Mouse (Mus musculus): Measurements from ENCODE around the gene Gabpb1. TPM values are rescaled to one million over a fixed set of nuclear protein-coding genes. Genes with fewer than 3 reads are reported as not detected.

Gabpb1 gene
- total RNA-seq, 1 experiment = 21.8 TPM

DNA sequence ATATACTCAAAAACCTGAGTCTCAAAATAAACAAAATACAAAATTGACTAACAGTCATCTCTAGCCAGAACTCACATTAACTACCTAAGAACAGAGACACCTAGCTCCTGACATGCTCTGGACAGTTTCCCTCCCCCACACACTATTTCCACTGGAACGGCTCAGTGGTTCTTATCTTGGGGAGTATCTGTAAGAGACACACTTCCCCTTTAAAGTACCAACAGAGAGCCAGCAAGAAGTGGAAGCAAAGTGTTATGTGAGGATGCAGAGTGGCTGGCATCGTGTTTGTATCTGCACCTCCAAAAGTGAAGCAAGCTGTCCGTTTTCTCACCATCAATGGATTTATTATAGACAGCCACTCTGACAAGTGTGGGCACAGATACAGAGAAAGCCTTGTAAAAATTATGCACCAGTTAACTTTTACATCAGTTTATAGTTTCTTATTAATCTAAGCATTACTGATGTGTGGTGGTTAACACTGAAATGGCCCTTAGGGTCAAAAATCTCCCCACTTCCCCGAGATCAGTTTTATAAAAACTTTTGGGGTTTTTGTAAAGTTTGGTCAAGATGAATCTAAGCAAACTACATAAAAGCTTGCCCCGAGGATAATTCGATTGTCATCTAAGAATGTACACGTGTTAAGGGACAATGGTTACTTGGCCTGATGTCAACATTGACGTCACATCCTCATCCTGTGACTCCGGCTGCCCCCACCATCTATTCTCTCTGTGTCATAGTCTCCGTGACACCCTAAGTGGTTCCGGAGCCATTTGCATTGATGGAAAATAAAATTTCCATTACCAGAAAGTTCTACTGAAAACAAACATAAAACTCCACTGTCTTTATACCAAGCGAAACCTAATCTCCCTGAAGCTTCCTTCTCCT is 40.0 kb downstream of the Gabpb1 start:
- Histone ChIP-seq H3K9ac (ENCODE audit: insufficient read depth, low read depth, low read length, poor library complexity, severe bottlenecking) (no peak overlapping the region), H3K4me3 (ENCODE audit: insufficient read depth in 1 of 2, low read depth in 1 of 2, low read length in 2 of 2, poor library complexity in 1 of 2, severe bottlenecking in 1 of 2) (no peak overlapping the region), H3K9me3 (ENCODE audit: control insufficient read depth, insufficient read depth, low read depth, low read length) (no peaks in the 10 kb centered on the region), H3K4me1 (ENCODE audit: control insufficient read depth in 2 of 2, insufficient read depth in 2 of 2, low read length in 2 of 2, poor library complexity in 1 of 2) (peaks cover 0 to 4% of the 10 kb centered on the region in 2 experiments; a peak in 1 of 4 replicates), H3K36me3 (ENCODE audit: control insufficient read depth, insufficient read depth, low read length, poor library complexity, severe bottlenecking) (peaks cover 8% of the 10 kb centered on the region), H3K27ac (ENCODE audit: insufficient read depth, low read depth, low read length, poor library complexity, severe bottlenecking) (no peak overlapping the region)
- in situ Hi-C loops (cut with MboI; ENCODE audit: low sequenced_read_pairs in 2 of 2, unreplicated experiment in 2 of 2) = no loop called here
- no peak for DNase-seq (ENCODE audit: low read depth, low spot score)
- no peak for TF ChIP-seq CHD2 (IDR thresholded peaks at IDR 0.05; ENCODE audit: low read depth, low read length)
- TF ChIP-seq ZC3H11A (IDR thresholded peaks at IDR 0.05; ENCODE audit: borderline replicate concordance, low read depth, low read length) = no peak
- TF ChIP-seq ZNF384 (IDR thresholded peaks at IDR 0.05; ENCODE audit: low read depth, low read length) = no peak
- TF ChIP-seq HCFC1 (IDR thresholded peaks at IDR 0.05; ENCODE audit: borderline replicate concordance, insufficient read depth, low read length) = no peak
- TF ChIP-seq MAFK (IDR thresholded peaks at IDR 0.05; ENCODE audit: insufficient read depth, low read depth, low read length) = no peak

DNA sequence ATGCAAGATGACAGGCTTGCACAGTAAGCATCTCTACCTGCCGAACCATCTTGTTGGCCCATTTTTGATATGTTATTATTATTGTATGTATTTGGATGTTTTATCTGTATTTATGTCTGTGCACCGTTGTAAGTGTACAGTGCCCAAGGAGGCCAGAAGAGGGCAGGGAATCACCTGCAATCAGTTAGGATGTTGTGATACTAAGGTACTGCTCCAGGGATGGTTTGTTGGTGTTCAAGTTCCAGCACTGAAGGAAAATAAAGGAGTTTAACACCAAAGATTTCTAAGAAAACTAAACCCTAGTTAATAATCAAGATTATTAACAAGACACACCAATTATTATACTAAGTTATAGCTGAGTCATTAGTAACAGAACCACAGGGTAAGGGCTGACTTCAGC is 43.0 kb downstream of the Gabpb1 start:
- in situ Hi-C loops (cut with MboI; ENCODE audit: low sequenced_read_pairs in 2 of 2, unreplicated experiment in 2 of 2) = no loop called here

DNA sequence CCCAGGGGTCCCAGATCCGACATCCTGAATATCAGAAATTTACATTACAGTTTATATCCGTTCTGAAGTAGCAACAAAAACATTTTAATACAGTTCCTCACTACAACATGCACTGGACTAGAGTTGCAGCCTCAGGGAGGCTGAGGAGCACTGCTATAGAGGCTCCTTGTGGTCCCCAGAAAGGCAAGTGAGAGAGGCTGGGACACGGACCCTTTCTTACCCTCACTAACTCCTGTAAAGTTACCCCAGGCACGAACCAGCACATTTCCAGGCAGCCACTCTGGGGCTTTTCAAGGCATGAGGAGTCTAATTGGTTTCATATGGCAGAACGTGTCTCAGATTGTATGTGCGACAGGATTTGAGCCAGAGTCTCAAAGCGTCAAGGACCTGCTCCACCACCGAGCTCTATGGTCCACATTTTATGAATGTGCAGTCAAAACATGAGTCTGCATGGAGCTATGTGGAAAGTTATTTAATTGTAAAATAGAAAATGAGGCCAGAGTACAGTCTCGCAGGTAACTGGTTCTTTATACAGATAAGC is 47.6 kb downstream of the Gabpb1 start:
- H3K9ac ChIP-seq (ENCODE audit: insufficient read depth, low read depth, low read length, poor library complexity, severe bottlenecking) = no peak overlapping the region
- in situ Hi-C loops (cut with MboI; ENCODE audit: low sequenced_read_pairs in 2 of 2, unreplicated experiment in 2 of 2) = no loop called here
- no peaks in the 10 kb centered on the region; the same call in 1 of the 2 replicates for H3K36me3 ChIP-seq (ENCODE audit: control insufficient read depth, insufficient read depth, low read length, poor library complexity, severe bottlenecking)
- peaks cover 1 to 2% of the 10 kb centered on the region in 2 experiments; a peak in 1 of 4 replicates for H3K4me1 ChIP-seq (ENCODE audit: control insufficient read depth in 2 of 2, insufficient read depth in 2 of 2, low read length in 2 of 2, poor library complexity in 1 of 2)
- no peaks in the 10 kb centered on the region for H3K9me3 ChIP-seq (ENCODE audit: control insufficient read depth, insufficient read depth, low read depth, low read length)
- no peak overlapping the region for H3K4me3 ChIP-seq (ENCODE audit: insufficient read depth in 1 of 2, low read depth in 1 of 2, low read length in 2 of 2, poor library complexity in 1 of 2, severe bottlenecking in 1 of 2)
- no peak for DNase-seq (ENCODE audit: low read depth, low spot score)
- no peak for TF ChIP-seq ZNF384 (IDR thresholded peaks at IDR 0.05; ENCODE audit: low read depth, low read length)
- TF ChIP-seq MAFK (IDR thresholded peaks at IDR 0.05; ENCODE audit: insufficient read depth, low read depth, low read length) = no peak
- TF ChIP-seq ZC3H11A (IDR thresholded peaks at IDR 0.05; ENCODE audit: borderline replicate concordance, low read depth, low read length) = no peak
- TF ChIP-seq CHD2 (IDR thresholded peaks at IDR 0.05; ENCODE audit: low read depth, low read length) = no peak
- H3K27ac ChIP-seq (ENCODE audit: insufficient read depth, low read depth, low read length, poor library complexity, severe bottlenecking) = no peak overlapping the region

More for the DNA sequence above, 43.0 kb downstream of the Gabpb1 start:
- no peaks in the 10 kb centered on the region for H3K9me3 ChIP-seq (ENCODE audit: control insufficient read depth, insufficient read depth, low read depth, low read length)
- H3K9ac ChIP-seq (ENCODE audit: insufficient read depth, low read depth, low read length, poor library complexity, severe bottlenecking) = no peak overlapping the region
- peaks cover 0 to 4% of the 10 kb centered on the region in 2 experiments; a peak in 1 of 4 replicates for H3K4me1 ChIP-seq (ENCODE audit: control insufficient read depth in 2 of 2, insufficient read depth in 2 of 2, low read length in 2 of 2, poor library complexity in 1 of 2)
- TF ChIP-seq HCFC1 (IDR thresholded peaks at IDR 0.05; ENCODE audit: borderline replicate concordance, insufficient read depth, low read length) (no peak), MAFK (IDR thresholded peaks at IDR 0.05; ENCODE audit: insufficient read depth, low read depth, low read length) (no peak), ZC3H11A (IDR thresholded peaks at IDR 0.05; ENCODE audit: borderline replicate concordance, low read depth, low read length) (no peak)
- peaks cover 2% of the 10 kb centered on the region; the same call in 1 of the 2 replicates for H3K36me3 ChIP-seq (ENCODE audit: control insufficient read depth, insufficient read depth, low read length, poor library complexity, severe bottlenecking)
- DNase-seq (ENCODE audit: low read depth, low spot score) = no peak
- H3K27ac ChIP-seq (ENCODE audit: insufficient read depth, low read depth, low read length, poor library complexity, severe bottlenecking) = no peak overlapping the region
- no peak overlapping the region for H3K4me3 ChIP-seq (ENCODE audit: insufficient read depth in 1 of 2, low read depth in 1 of 2, low read length in 2 of 2, poor library complexity in 1 of 2, severe bottlenecking in 1 of 2)

DNA sequence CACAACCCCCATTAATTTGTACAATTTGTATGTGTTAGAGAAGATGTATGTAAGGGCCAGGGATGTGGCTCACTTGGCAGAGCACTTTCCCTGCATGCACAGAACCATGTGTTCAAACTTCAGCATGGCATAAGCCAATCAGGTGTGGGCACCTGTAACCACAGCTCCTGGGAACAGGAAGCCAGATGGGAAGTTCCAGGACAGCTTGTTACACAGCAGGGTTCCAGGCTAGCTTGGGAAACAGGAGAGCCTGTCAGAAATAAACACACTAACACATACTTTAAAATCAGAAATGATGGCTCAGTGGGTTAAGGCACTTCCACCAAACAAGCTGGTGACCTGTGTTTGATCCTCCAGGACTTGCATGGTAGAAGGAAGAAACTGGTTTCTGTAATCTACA is 53.0 kb downstream of the Gabpb1 start:
- Histone ChIP-seq H3K9me3 (ENCODE audit: control insufficient read depth, insufficient read depth, low read depth, low read length) (no peaks in the 10 kb centered on the region), H3K4me1 (ENCODE audit: control insufficient read depth in 2 of 2, insufficient read depth in 2 of 2, low read length in 2 of 2, poor library complexity in 1 of 2) (peaks cover 5 to 9% of the 10 kb centered on the region in 2 experiments; a peak in 3 of 4 replicates), H3K27ac (ENCODE audit: insufficient read depth, low read depth, low read length, poor library complexity, severe bottlenecking) (no peak overlapping the region), H3K4me3 (ENCODE audit: insufficient read depth in 1 of 2, low read depth in 1 of 2, low read length in 2 of 2, poor library complexity in 1 of 2, severe bottlenecking in 1 of 2) (no peak overlapping the region), H3K36me3 (ENCODE audit: control insufficient read depth, insufficient read depth, low read length, poor library complexity, severe bottlenecking) (no peaks in the 10 kb centered on the region), H3K9ac (ENCODE audit: insufficient read depth, low read depth, low read length, poor library complexity, severe bottlenecking) (no peak overlapping the region)
- no peak for TF ChIP-seq ZNF384 (IDR thresholded peaks at IDR 0.05; ENCODE audit: low read depth, low read length)
- no peak for TF ChIP-seq MAFK (IDR thresholded peaks at IDR 0.05; ENCODE audit: insufficient read depth, low read depth, low read length)
- no peak for TF ChIP-seq CHD2 (IDR thresholded peaks at IDR 0.05; ENCODE audit: low read depth, low read length)
- TF ChIP-seq HCFC1 (IDR thresholded peaks at IDR 0.05; ENCODE audit: borderline replicate concordance, insufficient read depth, low read length) = no peak
- no peak for TF ChIP-seq ZC3H11A (IDR thresholded peaks at IDR 0.05; ENCODE audit: borderline replicate concordance, low read depth, low read length)
- in situ Hi-C loops (cut with MboI; ENCODE audit: low sequenced_read_pairs in 2 of 2, unreplicated experiment in 2 of 2) = no loop called here
- DNase-seq (ENCODE audit: low read depth, low spot score) = no peak
